Mouse (Mus musculus) lung, adult 2 months (tissue): ENCODE measurements around the gene Nudt2.

Experiments used
- CTCF ChIP-seq: fragments of 200-500 bp; IDR thresholded peaks from 2 replicates; pipeline ENCODE4 v1.5.1; 2011; ENCODE audit warnings: mild to moderate bottlenecking, low read length, control low read depth; ENCODE audit not compliant: insufficient read depth
- POLR2A ChIP-seq: fragments of 200-500 bp; IDR thresholded peaks from 2 replicates; pipeline ENCODE4 v1.6.1; 2011; ENCODE audit warnings: low read depth, mild to moderate bottlenecking, control low read depth, low read length, borderline replicate concordance; ENCODE audit errors: extremely low read depth

- TF ChIP-seq POLR2A (no peak), CTCF (no peak)
Measured at GRCm38 (mm10) chr4:41518349-41518748, 53.4 kb downstream of the Nudt2 start.
